Mouse (Mus musculus): ENCODE data around the gene Disc1. TPM values are rescaled to one million over a fixed set of nuclear protein-coding genes. Genes with fewer than 3 reads are reported as not detected.
A peak's percentile ranks its signal among the peaks of the same experiment; 100 is the strongest.

The Disc1 gene
- polyA plus RNA-seq, 1 experiment from 2014 or later = 0.30 TPM

GRCm38 (mm10) chr8:125196573-125197094 is 142.6 kb downstream of the Disc1 start:
- Histone ChIP-seq H3K4me2 (ENCODE audit: low read depth, low read length) (no peak overlapping the region), H3K27me3 (ENCODE audit: control insufficient read depth, insufficient read depth, low read depth, low read length) (no peaks in the 10 kb centered on the region), H3K36me3 (ENCODE audit: control insufficient read depth, insufficient read depth) (no peaks in the 10 kb centered on the region), H3K4me1 (ENCODE audit: control insufficient read depth, low read depth, low read length) (no peaks in the 10 kb centered on the region), H3K9ac (ENCODE audit: low read depth, low read length) (no peak overlapping the region), H3K4me3 (ENCODE audit: low read depth, low read length) (no peak overlapping the region), H3K27ac (ENCODE audit: low read length) (no peak overlapping the region), H3K9me3 (replicated peaks; ENCODE audit: control insufficient read depth, low read length) (no peaks in the 10 kb centered on the region)
- no peak for ATAC-seq (ENCODE audit: low read depth)
- 78% methylated on average over 14 of the region's 14 CpGs for WGBS (ENCODE audit: insufficient replicate concordance)

GRCm38 (mm10) chr8:125197341-125198002 is 143.5 kb downstream of the Disc1 start:
- Histone ChIP-seq H3K4me1 (ENCODE audit: control insufficient read depth, low read depth, low read length) (no peaks in the 10 kb centered on the region), H3K9ac (ENCODE audit: low read depth, low read length) (no peak overlapping the region), H3K9me3 (replicated peaks; ENCODE audit: control insufficient read depth, low read length) (no peaks in the 10 kb centered on the region), H3K36me3 (ENCODE audit: control insufficient read depth, insufficient read depth) (no peaks in the 10 kb centered on the region), H3K4me2 (ENCODE audit: low read depth, low read length) (no peak overlapping the region), H3K27ac (ENCODE audit: low read length) (no peak overlapping the region), H3K4me3 (ENCODE audit: low read depth, low read length) (no peak overlapping the region), H3K27me3 (ENCODE audit: control insufficient read depth, insufficient read depth, low read depth, low read length) (no peaks in the 10 kb centered on the region)
- 62% methylated on average over 7 of the region's 7 CpGs for WGBS (ENCODE audit: insufficient replicate concordance)
- no peak for ATAC-seq (ENCODE audit: low read depth)

GRCm38 (mm10) chr8:125198420-125199196 is 144.6 kb downstream of the Disc1 start:
- Histone ChIP-seq H3K9me3 (replicated peaks; ENCODE audit: control insufficient read depth, low read length) (no peaks in the 10 kb centered on the region), H3K4me1 (ENCODE audit: control insufficient read depth, low read depth, low read length) (no peaks in the 10 kb centered on the region), H3K36me3 (ENCODE audit: control insufficient read depth, insufficient read depth) (no peaks in the 10 kb centered on the region), H3K27ac (ENCODE audit: low read length) (no peak overlapping the region), H3K9ac (ENCODE audit: low read depth, low read length) (no peak overlapping the region), H3K27me3 (ENCODE audit: control insufficient read depth, insufficient read depth, low read depth, low read length) (no peaks in the 10 kb centered on the region), H3K4me2 (ENCODE audit: low read depth, low read length) (no peak overlapping the region), H3K4me3 (ENCODE audit: low read depth, low read length) (no peak overlapping the region)
- WGBS (ENCODE audit: insufficient replicate concordance) = 41% methylated on average over 9 of the region's 9 CpGs
- no peak for ATAC-seq (ENCODE audit: low read depth)

GRCm38 (mm10) chr8:125199197-125199939 is 145.4 kb downstream of the Disc1 start:
- H3K27me3 ChIP-seq (ENCODE audit: control insufficient read depth, insufficient read depth, low read depth, low read length) = no peaks in the 10 kb centered on the region
- no peak overlapping the region for H3K27ac ChIP-seq (ENCODE audit: low read length)
- H3K9me3 ChIP-seq (replicated peaks; ENCODE audit: control insufficient read depth, low read length) = no peaks in the 10 kb centered on the region
- no peak overlapping the region for H3K9ac ChIP-seq (ENCODE audit: low read depth, low read length)
- no peaks in the 10 kb centered on the region for H3K36me3 ChIP-seq (ENCODE audit: control insufficient read depth, insufficient read depth)
- H3K4me1 ChIP-seq (ENCODE audit: control insufficient read depth, low read depth, low read length) = no peaks in the 10 kb centered on the region
- WGBS (ENCODE audit: insufficient replicate concordance) = 37% methylated on average over 16 of the region's 16 CpGs
- ATAC-seq (ENCODE audit: low read depth) = peak; percentile 24; the same call in 1 of the 2 replicates
- H3K4me3 ChIP-seq (ENCODE audit: low read depth, low read length) = no peak overlapping the region
- H3K4me2 ChIP-seq (ENCODE audit: low read depth, low read length) = no peak overlapping the region

GRCm38 (mm10) chr8:125200273-125200863 is 146.4 kb downstream of the Disc1 start:
- Histone ChIP-seq H3K4me3 (ENCODE audit: low read depth, low read length) (no peak overlapping the region), H3K27me3 (ENCODE audit: control insufficient read depth, insufficient read depth, low read depth, low read length) (no peaks in the 10 kb centered on the region), H3K9me3 (replicated peaks; ENCODE audit: control insufficient read depth, low read length) (no peaks in the 10 kb centered on the region), H3K9ac (ENCODE audit: low read depth, low read length) (no peak overlapping the region), H3K36me3 (ENCODE audit: control insufficient read depth, insufficient read depth) (no peaks in the 10 kb centered on the region), H3K27ac (ENCODE audit: low read length) (no peak overlapping the region), H3K4me2 (ENCODE audit: low read depth, low read length) (no peak overlapping the region), H3K4me1 (ENCODE audit: control insufficient read depth, low read depth, low read length) (no peaks in the 10 kb centered on the region)
- WGBS (ENCODE audit: insufficient replicate concordance) = 70% methylated on average over 13 of the region's 13 CpGs
- no peak for ATAC-seq (ENCODE audit: low read depth)

GRCm38 (mm10) chr8:125201650-125202049 is 147.7 kb downstream of the Disc1 start:
- H3K27me3 ChIP-seq (ENCODE audit: control insufficient read depth, insufficient read depth, low read depth, low read length) = no peaks in the 10 kb centered on the region
- 72% methylated on average over 6 of the region's 6 CpGs for WGBS (ENCODE audit: insufficient replicate concordance)
- no peak for ATAC-seq (ENCODE audit: low read depth)
- no peaks in the 10 kb centered on the region for H3K9me3 ChIP-seq (replicated peaks; ENCODE audit: control insufficient read depth, low read length)
- no peak overlapping the region for H3K4me3 ChIP-seq (ENCODE audit: low read depth, low read length)
- H3K27ac ChIP-seq (ENCODE audit: low read length) = no peak overlapping the region
- H3K9ac ChIP-seq (ENCODE audit: low read depth, low read length) = no peak overlapping the region
- H3K36me3 ChIP-seq (ENCODE audit: control insufficient read depth, insufficient read depth) = no peaks in the 10 kb centered on the region
- H3K4me2 ChIP-seq (ENCODE audit: low read depth, low read length) = no peak overlapping the region
- no peaks in the 10 kb centered on the region for H3K4me1 ChIP-seq (ENCODE audit: control insufficient read depth, low read depth, low read length)

GRCm38 (mm10) chr8:125203016-125203415 is 149.0 kb downstream of the Disc1 start:
- 67% methylated on average over 9 of the region's 9 CpGs for WGBS (ENCODE audit: insufficient replicate concordance)
- H3K9ac ChIP-seq (ENCODE audit: low read depth, low read length) = no peak overlapping the region
- H3K9me3 ChIP-seq (replicated peaks; ENCODE audit: control insufficient read depth, low read length) = no peaks in the 10 kb centered on the region
- ATAC-seq (ENCODE audit: low read depth) = no peak
- no peaks in the 10 kb centered on the region for H3K36me3 ChIP-seq (ENCODE audit: control insufficient read depth, insufficient read depth)
- H3K27me3 ChIP-seq (ENCODE audit: control insufficient read depth, insufficient read depth, low read depth, low read length) = no peaks in the 10 kb centered on the region
- H3K4me1 ChIP-seq (ENCODE audit: control insufficient read depth, low read depth, low read length) = no peaks in the 10 kb centered on the region
- H3K4me2 ChIP-seq (ENCODE audit: low read depth, low read length) = no peak overlapping the region
- no peak overlapping the region for H3K4me3 ChIP-seq (ENCODE audit: low read depth, low read length)
- no peak overlapping the region for H3K27ac ChIP-seq (ENCODE audit: low read length)

- WGBS (ENCODE audit: insufficient replicate concordance) = 60% methylated on average over 4 of the region's 4 CpGs
- H3K4me3 ChIP-seq (ENCODE audit: low read depth, low read length) = no peak overlapping the region
- no peak for ATAC-seq (ENCODE audit: low read depth)
- no peaks in the 10 kb centered on the region for H3K36me3 ChIP-seq (ENCODE audit: control insufficient read depth, insufficient read depth)
- H3K4me2 ChIP-seq (ENCODE audit: low read depth, low read length) = no peak overlapping the region
- no peaks in the 10 kb centered on the region for H3K9me3 ChIP-seq (replicated peaks; ENCODE audit: control insufficient read depth, low read length)
- H3K9ac ChIP-seq (ENCODE audit: low read depth, low read length) = no peak overlapping the region
- no peak overlapping the region for H3K27ac ChIP-seq (ENCODE audit: low read length)
- no peaks in the 10 kb centered on the region for H3K4me1 ChIP-seq (ENCODE audit: control insufficient read depth, low read depth, low read length)
- H3K27me3 ChIP-seq (ENCODE audit: control insufficient read depth, insufficient read depth, low read depth, low read length) = no peaks in the 10 kb centered on the region
Measured at GRCm38 (mm10) chr8:125205556-125205955, 151.6 kb downstream of the Disc1 start.
